Mouse (Mus musculus) gastrocnemius, postnatal 10 days (tissue): ENCODE results near the gene Nxnl1. TPM values are rescaled to one million over a fixed set of nuclear protein-coding genes. Genes with fewer than 3 reads are reported as not detected.

Experiments
- DNase-seq: peaks from one replicate; pipeline ENCODE4 v3.0.0; 2021; ENCODE audit warnings: mixed read lengths
- long read RNA-seq, 2 experiments: library from polyadenylated mRNA; stranded (forward); transcript quantifications; one replicate each; pipeline ENCODE4 v2.0.0; 2021
- total RNA-seq, 2 experiments: library from RNA; stranded (reverse); gene quantifications; 2 replicates each; pipeline ENCODE4 v1.2.3; 2021

Gene Nxnl1
- total RNA-seq = under 1 TPM in 1 of 2 experiments, not detected in 1; 0.14 TPM
- long read RNA-seq, experiment 1 = 0 reads
- long read RNA-seq, experiment 2 = 0 reads

DNA sequence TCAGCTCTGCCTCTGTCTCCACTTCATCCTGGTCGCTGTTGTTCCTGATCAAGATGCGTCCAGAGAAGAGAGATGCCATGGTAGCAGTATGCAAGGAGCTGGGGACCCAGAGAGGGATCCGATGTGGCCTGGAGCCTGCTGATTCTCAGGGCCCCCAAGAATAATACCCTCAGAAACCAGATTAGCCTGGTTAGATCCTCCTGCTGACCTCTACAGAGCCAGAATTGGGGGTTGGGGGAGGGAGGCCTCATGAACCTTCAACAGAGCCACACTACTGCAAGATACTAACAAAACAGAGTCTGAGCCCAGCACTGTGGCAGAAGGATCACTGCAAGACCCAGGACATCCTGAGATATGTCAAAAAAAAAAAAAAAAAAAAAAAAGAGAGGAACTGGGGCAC lies at the start of gene Nxnl1:
TSS of gene Nxnl1 (minus strand) at position 101 of the 400 bp plus-strand sequence.
- no peak for DNase-seq

DNA sequence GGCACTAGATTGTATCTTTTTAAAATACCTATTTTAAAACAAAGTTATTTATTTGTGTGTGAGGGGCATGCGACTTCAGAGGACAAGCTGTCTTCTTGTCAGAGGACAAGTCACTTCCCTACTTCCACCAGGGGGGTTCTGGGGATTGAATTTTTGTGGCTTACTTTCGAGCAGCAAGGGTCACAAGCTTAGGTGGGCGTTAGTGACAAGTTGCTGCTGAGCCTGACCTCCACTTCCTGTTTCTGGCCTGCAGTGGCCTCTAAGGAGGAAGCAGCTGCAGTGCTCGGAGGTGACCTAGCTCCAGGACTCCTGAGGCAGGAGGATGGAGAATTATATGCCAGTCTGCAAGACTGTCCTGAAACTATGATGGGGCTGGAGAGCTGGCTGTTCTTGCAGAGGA lies 47.0 kb upstream of the Nxnl1 start:
- no peak for DNase-seq

- DNase-seq = no peak
These were observed 45.7 kb upstream of the Nxnl1 start for GRCm38 (mm10) chr8:71612141-71612540.

- DNase-seq = peak; percentile 91
These were observed 44.6 kb upstream of the Nxnl1 start, which contains the start of gene Colgalt1 for GRCm38 (mm10) chr8:71610822-71611651. Colgalt1 (plus strand) TSS chr8:71610998.

DNA sequence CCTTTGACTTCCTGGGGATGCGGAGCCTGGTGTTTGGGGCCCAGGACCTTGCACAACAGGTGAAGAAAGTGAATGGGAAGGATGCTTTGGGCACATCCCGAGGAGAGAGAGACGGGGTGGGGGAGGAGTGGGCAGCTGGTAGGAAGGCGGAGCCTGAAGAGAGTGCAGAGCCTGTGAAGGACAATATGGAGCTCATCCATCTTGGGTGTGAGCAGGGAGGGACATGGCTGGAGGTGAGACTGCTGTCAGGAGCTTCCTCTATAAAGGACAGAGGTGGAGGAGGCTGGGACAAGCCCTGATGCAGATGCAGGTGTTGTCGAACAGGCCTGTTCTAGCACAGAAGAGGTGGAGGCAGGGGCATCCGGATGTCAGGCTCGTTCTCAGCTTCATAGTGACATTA lies 37.6 kb upstream of the Nxnl1 start:
- DNase-seq = no peak

- DNase-seq = peak; percentile 44
These were observed 36.4 kb upstream of the Nxnl1 start for GRCm38 (mm10) chr8:71602666-71603334.

DNA sequence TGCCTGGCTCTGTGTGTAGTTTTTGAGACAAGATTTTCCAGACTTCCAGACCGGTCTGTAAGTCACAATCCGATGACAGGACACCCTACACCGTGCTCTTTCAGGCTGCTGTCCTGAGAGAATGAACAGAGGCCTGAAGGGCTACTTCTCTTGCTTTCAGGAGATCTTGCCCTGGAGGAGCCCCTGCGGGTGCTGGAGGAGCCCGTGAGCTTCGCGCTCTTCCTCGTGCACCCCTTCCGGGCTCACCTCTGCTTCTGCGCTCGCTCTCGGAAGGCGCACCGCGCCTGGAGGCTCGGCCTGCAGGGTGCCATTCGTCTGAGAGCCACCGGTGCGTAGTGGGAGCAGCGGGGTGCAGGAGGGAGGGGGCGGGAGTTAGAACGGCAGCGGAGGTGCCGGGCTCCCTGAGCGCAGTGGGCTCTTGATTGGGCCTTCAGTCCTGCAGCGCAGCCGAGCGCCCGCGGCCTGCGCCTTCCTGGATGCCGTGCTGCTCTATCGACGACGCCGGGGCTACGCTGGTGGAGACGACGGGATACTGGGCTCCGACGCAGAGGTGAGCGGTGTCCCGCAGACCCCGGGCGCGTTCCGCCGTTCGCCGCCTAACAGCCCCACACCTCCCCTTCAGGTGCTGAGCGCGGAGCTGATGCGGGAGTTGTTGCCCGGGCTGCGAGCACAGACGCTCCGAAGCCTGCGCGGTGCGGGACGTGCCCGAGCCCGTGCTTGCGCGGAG lies 35.7 kb upstream of the Nxnl1 start:
- no peak for DNase-seq

- no peak for DNase-seq
These were observed 32.4 kb upstream of the Nxnl1 start for GRCm38 (mm10) chr8:71598841-71599240.

DNA sequence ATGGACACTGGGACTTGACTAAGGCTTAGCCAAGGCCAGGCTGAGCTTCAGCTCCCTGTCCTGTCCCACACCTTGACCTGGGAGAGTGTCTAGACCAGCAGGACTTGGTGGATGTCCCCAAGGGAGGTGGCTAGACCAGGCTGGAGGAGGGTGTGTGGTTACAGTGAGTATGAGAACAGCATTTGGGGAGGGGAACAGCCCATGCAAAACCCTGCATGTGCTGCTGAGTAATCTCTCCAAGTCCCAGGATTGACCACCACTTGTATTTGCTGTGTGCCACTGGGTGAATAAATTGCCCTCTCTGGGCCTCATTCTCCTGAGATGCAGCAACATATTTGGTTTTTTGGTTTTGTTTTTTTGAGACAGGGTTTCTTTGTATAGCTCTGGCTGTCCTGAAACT lies 32.0 kb upstream of the Nxnl1 start:
- no peak for DNase-seq

DNA sequence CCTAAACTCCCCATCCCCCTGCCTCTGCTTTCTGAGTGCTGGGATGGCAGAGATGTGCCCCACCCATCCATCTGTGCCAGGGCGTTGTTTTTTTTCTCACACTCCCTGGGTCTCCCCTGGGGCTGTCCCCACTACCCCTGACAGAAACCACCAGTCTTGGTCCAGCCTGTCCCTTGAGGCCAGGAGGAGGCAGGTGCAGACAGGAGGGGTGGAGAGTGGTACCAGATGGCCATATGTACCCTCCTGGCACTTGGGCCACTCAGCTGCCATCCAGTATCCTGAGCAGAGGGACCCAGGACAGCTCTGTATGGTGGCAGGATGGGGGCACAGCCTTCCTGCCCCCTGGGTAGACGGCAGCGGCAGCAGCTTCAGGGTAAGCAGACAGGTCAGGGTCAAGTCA lies 31.1 kb upstream of the Nxnl1 start, which contains the start of gene Fam129c:
TSS of gene Fam129c (plus strand) at position 198 of the 400 bp plus-strand sequence.
- DNase-seq = no peak

GRCm38 (mm10) chr8:71596798-71597197 lies 30.4 kb upstream of the Nxnl1 start:
- DNase-seq = no peak

- DNase-seq = no peak
These were observed 30.0 kb upstream of the Nxnl1 start for GRCm38 (mm10) chr8:71596384-71596783.

GRCm38 (mm10) chr8:71595862-71596261 lies 29.5 kb upstream of the Nxnl1 start:
- DNase-seq = peak; percentile 97

- DNase-seq = no peak
These were observed 27.9 kb upstream of the Nxnl1 start for GRCm38 (mm10) chr8:71594324-71594722.

DNA sequence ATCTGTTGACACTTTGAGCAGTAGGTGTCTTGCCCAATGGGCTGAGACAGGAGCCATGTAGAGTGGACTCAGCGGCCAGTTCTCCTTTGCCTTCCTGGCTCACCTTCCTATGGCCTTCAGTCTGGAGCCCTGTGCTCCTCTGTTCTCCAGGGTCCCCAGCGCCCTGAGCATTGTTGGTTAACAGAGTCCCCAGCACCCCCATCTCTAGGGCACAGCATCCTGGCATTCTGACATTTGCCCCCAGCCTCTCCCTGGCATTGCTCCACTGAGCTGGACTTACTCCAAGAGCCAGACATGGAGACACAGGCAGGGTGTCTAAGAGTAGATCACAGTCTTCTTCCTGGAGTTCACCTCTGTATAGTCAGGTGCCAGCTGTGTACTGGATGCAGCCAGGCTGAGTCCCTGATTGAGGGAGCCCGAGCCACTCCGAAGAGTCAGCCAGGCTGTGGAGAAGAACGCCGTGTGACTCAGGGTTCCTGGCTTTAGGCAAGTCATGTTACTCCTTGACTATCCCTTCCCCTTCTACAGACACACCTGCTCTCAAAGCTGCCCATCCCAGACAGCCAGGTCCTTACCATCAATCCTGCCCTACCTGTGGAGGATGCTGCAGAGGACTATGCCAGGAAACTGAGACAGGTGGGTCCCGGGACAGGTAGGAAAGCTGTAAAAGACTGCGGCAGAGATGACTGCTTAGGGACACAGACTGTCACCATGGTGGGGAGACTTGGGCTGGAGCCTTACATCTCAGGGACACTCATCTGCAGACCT lies 27.3 kb upstream of the Nxnl1 start:
- no peak for DNase-seq

DNA sequence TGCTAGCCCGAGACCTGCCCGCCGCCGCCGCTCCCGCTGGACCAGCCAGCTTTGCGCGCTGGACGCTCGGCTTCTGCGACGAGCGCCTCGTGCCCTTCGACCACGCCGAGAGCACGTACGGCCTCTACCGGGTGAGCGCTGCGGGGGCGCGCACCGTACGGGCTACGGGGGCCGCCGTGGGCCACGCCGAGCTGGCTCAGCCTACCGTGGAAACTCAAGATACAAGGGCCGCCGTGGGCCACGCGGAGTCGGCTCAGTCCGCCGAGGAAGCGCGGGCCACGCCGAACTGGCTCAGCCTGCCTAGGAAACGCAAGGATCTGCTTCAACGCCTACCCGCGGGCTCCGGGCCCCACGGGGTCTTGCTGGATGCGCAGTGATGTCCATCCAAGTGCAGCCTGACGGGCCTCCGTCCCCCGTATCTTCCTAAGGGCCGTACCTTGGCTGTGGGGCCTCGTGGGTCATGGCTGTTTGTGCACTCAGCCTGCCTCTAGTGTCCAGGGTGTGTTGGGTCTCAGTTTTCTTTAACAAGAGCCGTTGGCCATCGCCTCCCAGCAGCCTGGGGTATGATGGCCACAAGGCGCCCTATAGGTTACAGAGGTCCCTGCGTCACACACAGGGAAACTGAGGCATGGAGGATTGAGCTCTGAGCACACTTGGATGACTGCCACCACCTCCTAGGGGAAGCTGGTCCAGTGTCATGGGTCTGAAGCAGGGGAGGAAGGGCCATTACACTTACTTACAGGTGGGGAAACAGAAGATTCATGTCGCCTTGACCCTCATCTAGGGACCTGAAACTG lies 26.2 kb upstream of the Nxnl1 start:
- DNase-seq = peak; percentile 75

- peak; percentile 94 for DNase-seq
These were observed 25.3 kb upstream of the Nxnl1 start, which contains the start of gene Pgls for GRCm38 (mm10) chr8:71591471-71592373. Pgls (plus strand) TSS chr8:71592176.

- DNase-seq = no peak
These were observed 24.6 kb upstream of the Nxnl1 start for GRCm38 (mm10) chr8:71591017-71591416.

DNA sequence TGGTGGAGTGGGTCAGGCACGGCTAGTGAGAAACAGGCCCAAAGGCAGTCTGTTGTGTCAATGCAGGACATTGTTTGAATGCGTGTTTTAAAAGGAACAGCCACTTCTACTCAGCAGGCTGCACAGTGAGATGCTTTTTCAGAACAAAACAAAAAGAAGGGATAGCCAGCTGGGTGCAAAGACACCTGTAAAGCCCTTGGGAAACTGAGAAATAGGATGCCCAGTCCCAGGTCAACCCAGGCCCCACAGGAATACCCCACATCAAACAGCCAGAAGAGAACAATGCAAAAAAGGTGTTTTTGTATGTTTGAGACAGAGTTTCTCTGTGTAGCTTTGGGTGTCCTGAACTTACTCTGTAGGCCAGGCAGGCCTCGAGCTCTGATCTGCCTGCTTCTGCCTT lies 22.4 kb upstream of the Nxnl1 start:
- DNase-seq = no peak

- DNase-seq = peak; percentile 51
These were observed 20.5 kb upstream of the Nxnl1 start for GRCm38 (mm10) chr8:71586891-71587290.
